Mouse (Mus musculus): ENCODE measurements around the gene Pde6d. TPM values are rescaled to one million over a fixed set of nuclear protein-coding genes. Genes with fewer than 3 reads are reported as not detected.

The Pde6d gene
- total and polyA plus RNA-seq, 2 experiments from 2014 or later, result 39.1 to 112 TPM

DNA sequence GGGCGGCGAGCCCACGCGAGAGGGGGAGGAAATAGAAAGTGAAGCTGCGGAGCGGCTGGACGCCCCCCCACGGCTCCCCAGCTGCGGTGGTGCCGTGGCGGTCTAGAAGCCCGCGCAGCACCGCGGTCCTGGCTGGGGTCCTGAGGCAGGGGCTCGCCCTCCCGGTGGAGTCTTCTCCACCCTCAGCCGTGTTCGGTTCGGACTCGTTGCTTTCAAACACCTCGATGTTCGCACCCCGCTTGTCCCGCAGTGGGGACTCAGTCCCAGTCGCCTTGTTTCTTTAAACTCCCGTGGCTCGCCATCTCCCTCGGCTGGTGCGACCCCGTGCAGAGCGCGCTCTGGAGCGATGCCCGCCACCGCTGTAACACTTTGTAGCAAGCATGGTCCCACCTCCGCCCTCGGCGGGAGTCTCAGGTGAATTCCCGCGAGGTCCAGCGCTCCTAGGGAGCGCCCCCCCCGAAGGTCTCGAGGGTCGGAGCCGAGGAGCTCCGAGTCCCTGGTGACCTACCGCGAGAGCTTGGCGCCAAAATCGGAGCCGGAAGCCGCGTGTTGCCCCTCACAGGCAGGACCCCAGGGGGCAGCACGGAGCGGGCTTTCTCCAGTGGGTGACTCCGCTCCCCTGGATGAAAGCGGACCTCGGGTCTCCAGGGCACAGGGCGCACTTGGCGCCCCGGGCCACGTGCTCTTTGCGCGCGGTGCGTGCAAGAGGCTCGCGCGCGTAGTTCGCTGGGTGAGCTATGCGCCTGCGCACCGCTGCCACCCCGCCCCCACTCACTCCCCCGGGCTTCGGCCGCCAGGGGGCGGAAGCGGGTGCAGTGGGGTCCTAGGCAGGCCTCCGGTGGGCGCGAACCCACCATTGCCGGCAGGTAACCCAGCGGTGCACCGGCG is 54.6 kb downstream of the Pde6d start:
- peak overlapping the region; percentile 86 for H3K4me2 ChIP-seq (ENCODE audit: low read depth, low read length)
- under 1% methylated on average over 85 of the region's 89 CpGs for WGBS
- H3K9ac ChIP-seq (replicated peaks; ENCODE audit: low read length), result peak overlapping the region; percentile 100
- ATAC-seq (peak; percentile 15), DNase-seq (ENCODE audit: low spot score) (peak; percentile 93)
- H3K27me3 ChIP-seq (ENCODE audit: insufficient read depth, low read length), result no peaks in the 10 kb centered on the region
- H3K9me3 ChIP-seq (ENCODE audit: low read length), result no peaks in the 10 kb centered on the region
- H3K27ac ChIP-seq, result peak overlapping the region; percentile 97
- peaks cover 8% of the 10 kb centered on the region; the same call in 1 of the 2 replicates for H3K36me3 ChIP-seq (ENCODE audit: insufficient read depth, low read length)
- peak; percentile 80 for TF ChIP-seq CTCF (IDR thresholded peaks at IDR 0.05; ENCODE audit: low read depth)
- H3K4me3 ChIP-seq (ENCODE audit: low read length), result peak overlapping the region; percentile 99
- H3K4me1 ChIP-seq (ENCODE audit: insufficient read depth, low read length), result peaks cover 11% of the 10 kb centered on the region

DNA sequence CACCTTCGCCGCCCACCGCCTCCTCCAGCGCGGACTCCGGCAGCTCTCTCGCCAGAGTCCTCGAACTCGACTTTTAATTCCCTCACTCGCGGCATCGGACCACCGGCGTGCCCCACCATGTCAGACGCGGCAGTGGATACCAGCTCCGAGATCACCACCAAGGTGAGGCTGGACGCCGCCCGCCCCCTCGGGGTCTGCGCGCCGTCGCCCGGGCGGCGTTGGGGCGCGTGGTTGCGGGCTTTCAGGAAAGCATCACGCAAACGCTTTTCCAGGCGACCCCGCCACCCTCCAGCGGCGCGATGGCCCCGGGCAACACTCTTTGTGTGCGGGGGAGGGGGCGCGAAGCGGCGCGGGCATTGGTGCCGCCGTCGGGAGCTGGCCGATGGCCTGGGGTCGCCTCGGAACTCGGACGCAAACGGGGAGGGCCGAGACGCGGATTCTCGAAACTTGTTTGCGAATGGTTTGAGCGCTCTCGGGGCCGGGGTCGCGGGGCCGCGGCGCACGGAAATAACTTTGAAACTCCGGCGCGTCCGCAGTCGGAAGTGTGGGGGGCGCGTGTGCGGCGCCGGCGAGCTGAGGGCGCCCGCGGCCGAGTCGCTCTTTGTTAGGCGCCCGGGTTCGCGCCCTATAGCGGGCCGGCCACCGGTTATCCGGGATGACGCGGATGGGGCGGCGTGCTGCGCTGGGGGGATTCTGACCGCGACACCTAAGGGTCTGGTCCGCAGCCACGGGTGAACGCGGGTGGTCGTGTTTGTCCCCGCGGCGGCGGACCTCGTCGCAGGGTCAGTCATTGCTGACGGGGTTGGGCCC is 55.4 kb downstream of the Pde6d start:
- ATAC-seq, result no peak
- peak overlapping the region; percentile 97 for H3K27ac ChIP-seq
- H3K4me2 ChIP-seq (ENCODE audit: low read depth, low read length), result peak overlapping the region; percentile 86
- TF ChIP-seq CTCF (IDR thresholded peaks at IDR 0.05; ENCODE audit: low read depth), result no peak
- WGBS, result 1% methylated on average over 108 of the region's 111 CpGs
- no peaks in the 10 kb centered on the region for H3K27me3 ChIP-seq (ENCODE audit: insufficient read depth, low read length)
- peaks cover 10% of the 10 kb centered on the region for H3K4me1 ChIP-seq (ENCODE audit: insufficient read depth, low read length)
- H3K9ac ChIP-seq (replicated peaks; ENCODE audit: low read length), result peak overlapping the region; percentile 100
- H3K4me3 ChIP-seq (ENCODE audit: low read length), result peak overlapping the region; percentile 99
- peak; percentile 47 for DNase-seq (ENCODE audit: low spot score)
- H3K9me3 ChIP-seq (ENCODE audit: low read length), result no peaks in the 10 kb centered on the region
- peaks cover 8% of the 10 kb centered on the region; the same call in 1 of the 2 replicates for H3K36me3 ChIP-seq (ENCODE audit: insufficient read depth, low read length)

DNA sequence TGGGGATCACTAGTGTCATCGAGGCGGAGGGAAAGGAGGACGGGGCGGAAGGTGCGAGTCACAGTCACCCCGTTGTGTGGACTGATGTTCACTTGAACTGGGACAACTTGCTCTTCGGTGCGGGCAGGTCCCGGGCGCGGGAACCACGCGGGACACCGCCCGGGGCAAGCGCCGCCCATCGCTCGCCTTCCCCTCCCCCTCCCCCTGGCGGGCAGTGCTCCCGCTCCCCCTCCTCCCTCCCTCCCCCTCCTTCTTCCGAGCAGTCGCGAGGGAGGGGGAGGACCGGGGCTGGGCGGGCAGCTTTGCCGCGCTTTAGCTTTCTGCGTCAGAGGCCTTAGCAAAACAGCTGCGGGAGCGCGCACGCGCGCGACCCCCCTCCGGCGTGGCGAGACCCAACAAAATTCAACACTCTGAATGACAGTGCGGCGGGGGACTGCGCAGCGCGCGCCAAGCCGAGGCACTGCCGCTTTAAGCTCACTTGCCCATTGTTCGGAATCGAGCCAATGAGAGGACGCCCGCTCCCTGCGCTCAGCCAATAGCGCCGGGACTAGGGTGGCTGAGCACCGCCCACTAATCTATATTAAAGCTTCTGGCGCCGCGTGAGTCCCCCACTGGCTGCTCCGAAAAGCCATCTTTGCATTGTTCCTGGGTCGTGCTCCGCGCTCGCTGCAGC is 56.2 kb downstream of the Pde6d start, which contains the start of gene Ptma:
Ptma (plus strand) TSS at position 611 of the 673 bp plus-strand sequence.
- WGBS, result under 1% methylated on average over 50 of the region's 63 CpGs
- Histone ChIP-seq H3K4me2 (ENCODE audit: low read depth, low read length) (peak within 1 kb of the TSS; percentile 86), H3K4me1 (ENCODE audit: insufficient read depth, low read length) (peaks cover 7% of the 10 kb centered on the region), H3K4me3 (ENCODE audit: low read length) (peak within 1 kb of the TSS; percentile 99), H3K36me3 (ENCODE audit: insufficient read depth, low read length) (peaks cover 6% of the 10 kb centered on the region; the same call in 1 of the 2 replicates), H3K27ac (peak within 1 kb of the TSS; percentile 97), H3K9me3 (ENCODE audit: low read length) (no peaks in the 10 kb centered on the region), H3K9ac (replicated peaks; ENCODE audit: low read length) (peak within 1 kb of the TSS; percentile 100), H3K27me3 (ENCODE audit: insufficient read depth, low read length) (no peaks in the 10 kb centered on the region)
- peak; percentile 100 for DNase-seq (ENCODE audit: low spot score)
- TF ChIP-seq CTCF (IDR thresholded peaks at IDR 0.05; ENCODE audit: low read depth), result no peak
- peak; percentile 95 for ATAC-seq

DNA sequence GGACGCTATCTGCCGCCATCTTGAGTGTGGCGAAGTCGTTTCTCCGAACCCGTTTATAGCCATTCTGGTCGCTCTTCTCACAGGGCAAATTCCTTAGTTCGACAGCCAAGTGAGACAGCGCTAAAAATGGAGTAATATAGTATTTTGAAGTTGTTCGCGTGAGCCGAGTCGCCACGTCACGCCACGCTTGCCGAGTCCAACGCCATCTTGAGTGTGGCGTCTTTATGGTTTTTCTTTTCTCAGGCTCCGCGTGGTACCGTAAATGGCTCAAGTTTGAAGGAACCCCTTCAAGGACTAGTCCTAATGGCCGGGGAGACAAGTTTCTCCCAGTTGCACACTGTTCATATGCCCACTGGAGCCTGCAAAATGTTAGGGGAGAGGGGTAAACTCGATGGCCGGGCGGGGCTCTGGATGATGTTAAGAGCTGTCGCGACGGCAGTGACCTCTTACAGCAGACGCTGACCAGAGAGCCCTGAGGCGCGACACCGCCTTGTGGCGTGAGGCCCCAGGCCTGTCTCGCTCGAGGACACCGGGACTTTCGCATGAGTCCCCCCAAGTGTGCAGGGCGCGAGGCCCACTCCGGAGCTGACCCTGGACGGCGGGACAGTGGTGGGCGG is 56.8 kb downstream of the Pde6d start:
- Histone ChIP-seq H3K9ac (replicated peaks; ENCODE audit: low read length) (peak overlapping the region; percentile 60), H3K36me3 (ENCODE audit: insufficient read depth, low read length) (no peaks in the 10 kb centered on the region; the same call in 1 of the 2 replicates), H3K4me3 (ENCODE audit: low read length) (peak overlapping the region; percentile 99), H3K4me2 (ENCODE audit: low read depth, low read length) (peak overlapping the region; percentile 76), H3K27me3 (ENCODE audit: insufficient read depth, low read length) (no peaks in the 10 kb centered on the region), H3K9me3 (ENCODE audit: low read length) (no peaks in the 10 kb centered on the region), H3K27ac (peak overlapping the region; percentile 97), H3K4me1 (ENCODE audit: insufficient read depth, low read length) (peaks cover 7% of the 10 kb centered on the region)
- WGBS, result under 1% methylated on average over 43 of the region's 44 CpGs
- DNase-seq (ENCODE audit: low spot score), result peak; percentile 82
- TF ChIP-seq CTCF (IDR thresholded peaks at IDR 0.05; ENCODE audit: low read depth), result no peak
- ATAC-seq, result peak; percentile 18

DNA sequence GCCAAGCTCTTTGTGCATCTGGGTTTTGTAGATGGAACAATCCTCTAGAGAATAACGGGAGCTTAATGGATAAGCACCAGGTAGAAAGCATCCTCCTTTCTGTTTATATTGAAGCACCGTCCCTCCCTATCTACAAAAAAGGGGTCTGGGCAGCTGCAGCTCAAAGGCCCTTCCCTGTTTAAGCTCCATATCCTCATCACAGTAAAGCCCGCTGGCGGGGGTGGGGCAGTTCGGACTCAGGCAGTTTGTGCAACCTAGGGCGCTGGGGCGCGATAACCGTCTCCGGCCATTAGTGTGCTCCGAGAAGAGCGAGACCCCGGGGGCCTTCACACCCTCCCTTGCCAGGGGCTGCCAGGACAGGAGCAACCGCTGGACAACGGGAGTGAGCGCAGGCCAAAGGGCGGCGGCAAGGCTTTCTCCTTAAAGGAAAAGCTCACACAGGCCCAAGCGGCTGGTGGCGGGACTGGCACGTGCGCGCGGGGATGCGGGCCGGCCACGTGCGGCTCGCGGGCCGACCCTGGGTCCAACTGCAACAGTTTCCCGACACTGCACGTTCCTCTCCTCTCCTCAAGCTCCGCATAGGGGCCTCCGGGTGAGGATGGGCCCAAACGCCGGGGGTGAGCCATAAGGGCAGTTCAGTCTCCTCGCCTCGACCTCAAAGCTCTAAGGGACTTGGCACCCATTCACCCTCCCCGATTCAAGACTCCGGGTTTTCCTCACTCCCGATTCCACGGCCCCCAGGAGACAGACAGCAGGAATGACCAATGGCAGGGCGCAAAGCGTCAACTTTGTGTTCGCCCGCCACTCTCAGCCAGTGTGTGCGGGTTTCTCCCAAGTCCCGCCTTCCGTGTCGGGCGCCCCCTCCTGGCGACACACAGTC is 57.6 kb downstream of the Pde6d start:
- ATAC-seq (peak; percentile 77), DNase-seq (ENCODE audit: low spot score) (peak; percentile 100)
- H3K9ac ChIP-seq (replicated peaks; ENCODE audit: low read length), result peak overlapping the region; percentile 60
- WGBS, result 2% methylated on average over 53 of the region's 53 CpGs
- H3K4me1 ChIP-seq (ENCODE audit: insufficient read depth, low read length), result peaks cover 7% of the 10 kb centered on the region
- peak; percentile 99 for TF ChIP-seq CTCF (IDR thresholded peaks at IDR 0.05; ENCODE audit: low read depth)
- H3K4me2 ChIP-seq (ENCODE audit: low read depth, low read length), result peak overlapping the region; percentile 76
- H3K4me3 ChIP-seq (ENCODE audit: low read length), result peak overlapping the region; percentile 99
- peak overlapping the region; percentile 97 for H3K27ac ChIP-seq
- no peaks in the 10 kb centered on the region for H3K9me3 ChIP-seq (ENCODE audit: low read length)
- H3K27me3 ChIP-seq (ENCODE audit: insufficient read depth, low read length), result no peaks in the 10 kb centered on the region
- no peaks in the 10 kb centered on the region for H3K36me3 ChIP-seq (ENCODE audit: insufficient read depth, low read length)

All from hindbrain, postnatal 0 days (tissue).